Mouse (Mus musculus) bone marrow macrophage, adult 2 months (primary cell): ENCODE measurements around the gene Cyp46a1.

Experiments
- CTCF ChIP-seq: IDR thresholded peaks from 2 replicates; pipeline ENCODE4 v1.5.1; 2012; ENCODE audit warnings: low read depth, mild to moderate bottlenecking, low read length, moderate library complexity
- POLR2A ChIP-seq: IDR thresholded peaks from 2 replicates; pipeline ENCODE4 v1.6.1; 2012; ENCODE audit warnings: mild to moderate bottlenecking, low read depth, low read length, borderline replicate concordance

- TF ChIP-seq POLR2A (no peak), CTCF (no peak)
Observed at GRCm38 (mm10) chr12:108403957-108404356, 69.8 kb downstream of the Cyp46a1 start.
